Mouse (Mus musculus) liver, embryonic 13.5 days (tissue): Measurements from ENCODE around the gene Gm21891. TPM values are rescaled to one million over a fixed set of nuclear protein-coding genes. Genes with fewer than 3 reads are reported as not detected.
"Not testable (repeated sequence)": the region's sequence is repeated elsewhere in the genome, so short reads cannot be mapped to it uniquely, and the experiment has no call there.

Experiments
- ATAC-seq: fragments of 200-750 bp; cut with Nextera tagmentation; 2 replicates; pipeline ENCODE4 v1.8.0; 2017; ENCODE audit warnings: low read depth, mild to moderate bottlenecking, moderate number of reproducible peaks, moderate library complexity
- DNase-seq: peaks from one replicate; pipeline ENCODE4 v3.0.0; 2022
- H3K27ac ChIP-seq: fragments of 300-500 bp; sonication (generic); 2 replicates; pipeline ENCODE4 v1.5.1; 2015; ENCODE audit warnings: moderate library complexity, mild to moderate bottlenecking, inconsistent platforms
- H3K27me3 ChIP-seq: fragments of 300-500 bp; sonication (generic); 2 replicates; pipeline ENCODE4 v1.6.1; 2015; ENCODE audit warnings: mild to moderate bottlenecking, inconsistent platforms
- H3K36me3 ChIP-seq: fragments of 300-500 bp; sonication (generic); 2 replicates; pipeline ENCODE4 v1.6.1; 2015; ENCODE audit warnings: mild to moderate bottlenecking, inconsistent platforms
- H3K4me1 ChIP-seq: fragments of 300-500 bp; sonication (generic); replicated peaks from 2 replicates; pipeline ENCODE4 v1.6.1; 2015; ENCODE audit warnings: inconsistent platforms
- H3K4me2 ChIP-seq: fragments of 300-500 bp; sonication (generic); 2 replicates; pipeline ENCODE4 v1.6.1; 2015; ENCODE audit warnings: inconsistent platforms, mild to moderate bottlenecking, moderate library complexity
- H3K4me3 ChIP-seq: fragments of 300-500 bp; sonication (generic); replicated peaks from 2 replicates; pipeline ENCODE4 v1.5.1; 2015; ENCODE audit warnings: mild to moderate bottlenecking, inconsistent platforms
- H3K9ac ChIP-seq: fragments of 300-500 bp; sonication (generic); 2 replicates; pipeline ENCODE4 v1.6.1; 2015; ENCODE audit warnings: mild to moderate bottlenecking, inconsistent platforms
- H3K9me3 ChIP-seq: fragments of 300-500 bp; sonication (generic); replicated peaks from 2 replicates; pipeline ENCODE4 v1.6.1; 2016; ENCODE audit warnings: inconsistent platforms
- WGBS: fragments of 180-500 bp; shearing (Covaris S2); methylation state at CpG from one replicate; pipeline ENCODE4 v1.1.7; 2015; ENCODE audit not compliant: insufficient replicate concordance; 5-methylcytosine and 5-hydroxymethylcytosine counted together
- polyA plus RNA-seq: library from polyadenylated mRNA; unstranded; fragments of >200 nt; fragmentation: Nextera tagmentation; extraction: Ambion mirVana; gene quantifications from 2 replicates; pipeline ENCODE4 v1.2.1, GENCODE M21; 2015

Gm21891 gene
- not detected in 2 replicates for polyA plus RNA-seq

GRCm38 (mm10) chrY:13133392-13133791 lies at the start of gene Gm21891:
Gm21891 (minus strand) TSS chrY:13133492.
- not testable (repeated sequence) for H3K9ac ChIP-seq, DNase-seq, ATAC-seq, H3K4me2 ChIP-seq, H3K27ac ChIP-seq, H3K27me3 ChIP-seq, H3K36me3 ChIP-seq, H3K4me3 ChIP-seq, H3K4me1 ChIP-seq, H3K9me3 ChIP-seq
- WGBS = no CpG with 5 or more reads among the region's 3 CpGs

- not testable (repeated sequence) for H3K27ac ChIP-seq, H3K36me3 ChIP-seq, ATAC-seq, H3K27me3 ChIP-seq, H3K9ac ChIP-seq, H3K4me2 ChIP-seq, H3K4me3 ChIP-seq, H3K9me3 ChIP-seq, H3K4me1 ChIP-seq, DNase-seq
Observed at GRCm38 (mm10) chrY:13161668-13162067, 28.4 kb upstream of the Gm21891 start, which contains the start of gene Gm21425. Gm21425 (plus strand) TSS chrY:13161968.

Other genes starting within 250 kb of the Gm21891 start
- gene Gm20807, start 90.6 kb downstream of the Gm21891 start, polyA plus RNA-seq = not detected in 2 replicates
- gene Gm21425, start 28.5 kb upstream of the Gm21891 start, polyA plus RNA-seq = not detected in 2 replicates
- not detected in 2 replicates for gene Gm21828, start 90.4 kb upstream of the Gm21891 start, polyA plus RNA-seq
- gene Gm21440, start 118.9 kb upstream of the Gm21891 start, polyA plus RNA-seq = not detected in 2 replicates
- gene Gm21454, start 119.0 kb upstream of the Gm21891 start, polyA plus RNA-seq = not detected in 2 replicates
- not detected in 2 replicates for gene Gm21725, start 215.6 kb upstream of the Gm21891 start, polyA plus RNA-seq